Mouse (Mus musculus): ENCODE data around the gene Gins2. TPM values are rescaled to one million over a fixed set of nuclear protein-coding genes. Genes with fewer than 3 reads are reported as not detected.

Gins2 gene
- polyA plus RNA-seq, 1 experiment from 2014 or later = 23.1 TPM

- WGBS = 94% methylated on average over 17 of the region's 17 CpGs
- peaks cover 89% of the 10 kb centered on the region for H3K36me3 ChIP-seq (ENCODE audit: control insufficient read depth, insufficient read depth)
Measured at GRCm38 (mm10) chr8:120577821-120578220, 11.3 kb downstream of the Gins2 start.

GRCm38 (mm10) chr8:120575801-120576200, 13.3 kb downstream of the Gins2 start:
- no peak overlapping the region for H3K4me3 ChIP-seq (ENCODE audit: low read depth, low read length)
- H3K27me3 ChIP-seq (replicated peaks; ENCODE audit: control insufficient read depth, insufficient read depth, low read length) = no peaks in the 10 kb centered on the region
- no peak overlapping the region for H3K27ac ChIP-seq (ENCODE audit: low read depth, low read length)
- H3K9me3 ChIP-seq (ENCODE audit: control insufficient read depth) = no peaks in the 10 kb centered on the region
- 66% methylated on average over 9 of the region's 9 CpGs for WGBS
- H3K36me3 ChIP-seq (ENCODE audit: control insufficient read depth, insufficient read depth) = peaks cover 97% of the 10 kb centered on the region
- TF ChIP-seq CTCF (IDR thresholded peaks at IDR 0.05; ENCODE audit: low read depth) = no peak
- no peak overlapping the region for H3K9ac ChIP-seq (ENCODE audit: low read depth, low read length)
- H3K4me2 ChIP-seq (replicated peaks; ENCODE audit: low read depth) = no peak overlapping the region
- no peaks in the 10 kb centered on the region for H3K4me1 ChIP-seq (replicated peaks; ENCODE audit: control insufficient read depth, insufficient read depth, low read length)
- ATAC-seq = no peak

More at GRCm38 (mm10) chr8:120577821-120578220, 11.3 kb downstream of the Gins2 start:
- TF ChIP-seq CTCF (IDR thresholded peaks at IDR 0.05; ENCODE audit: low read depth) = no peak
- Histone ChIP-seq H3K9ac (ENCODE audit: low read depth, low read length) (no peak overlapping the region), H3K4me2 (replicated peaks; ENCODE audit: low read depth) (no peak overlapping the region), H3K9me3 (ENCODE audit: control insufficient read depth) (no peaks in the 10 kb centered on the region), H3K4me3 (ENCODE audit: low read depth, low read length) (no peak overlapping the region), H3K27me3 (replicated peaks; ENCODE audit: control insufficient read depth, insufficient read depth, low read length) (no peaks in the 10 kb centered on the region), H3K4me1 (replicated peaks; ENCODE audit: control insufficient read depth, insufficient read depth, low read length) (no peaks in the 10 kb centered on the region), H3K27ac (ENCODE audit: low read depth, low read length) (no peak overlapping the region; the same call in 1 of the 2 replicates)
- ATAC-seq = no peak

DNA sequence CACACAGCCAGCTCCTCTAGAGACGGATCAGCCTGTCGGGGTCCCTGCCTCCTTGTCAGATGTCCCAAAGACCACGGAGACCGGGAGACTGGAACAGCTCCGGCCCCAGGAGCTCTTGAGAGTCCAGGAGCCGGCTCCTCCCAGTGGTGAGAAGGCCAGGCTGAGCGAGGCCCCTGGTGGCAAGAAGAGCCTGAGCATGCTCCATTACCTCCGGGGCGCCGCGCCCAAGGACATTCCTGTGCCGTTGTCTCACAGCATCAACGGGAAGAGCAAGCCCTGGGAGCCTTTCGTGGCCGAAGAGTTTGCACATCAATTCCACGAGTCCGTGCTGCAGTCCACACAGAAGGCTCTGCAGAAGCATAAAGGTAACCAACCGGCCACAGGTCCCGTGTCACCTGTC, 14.2 kb downstream of the Gins2 start:
- Histone ChIP-seq H3K27me3 (replicated peaks; ENCODE audit: control insufficient read depth, insufficient read depth, low read length) (no peaks in the 10 kb centered on the region), H3K27ac (ENCODE audit: low read depth, low read length) (no peak overlapping the region), H3K9ac (ENCODE audit: low read depth, low read length) (no peak overlapping the region), H3K36me3 (ENCODE audit: control insufficient read depth, insufficient read depth) (peaks cover 96% of the 10 kb centered on the region), H3K4me2 (replicated peaks; ENCODE audit: low read depth) (no peak overlapping the region), H3K9me3 (ENCODE audit: control insufficient read depth) (no peaks in the 10 kb centered on the region), H3K4me3 (ENCODE audit: low read depth, low read length) (no peak overlapping the region), H3K4me1 (replicated peaks; ENCODE audit: control insufficient read depth, insufficient read depth, low read length) (no peaks in the 10 kb centered on the region)
- TF ChIP-seq CTCF (IDR thresholded peaks at IDR 0.05; ENCODE audit: low read depth) = peak; percentile 32; the same call in 1 of the 2 replicates
- WGBS = 60% methylated on average over 19 of the region's 19 CpGs
- ATAC-seq = no peak

- peaks cover 99% of the 10 kb centered on the region for H3K36me3 ChIP-seq (ENCODE audit: control insufficient read depth, insufficient read depth)
- H3K9me3 ChIP-seq (ENCODE audit: control insufficient read depth) = no peaks in the 10 kb centered on the region
- H3K4me2 ChIP-seq (replicated peaks; ENCODE audit: low read depth) = no peak overlapping the region
- WGBS = 85% methylated on average over 11 of the region's 11 CpGs
- H3K9ac ChIP-seq (ENCODE audit: low read depth, low read length) = no peak overlapping the region
- no peak overlapping the region for H3K27ac ChIP-seq (ENCODE audit: low read depth, low read length)
- no peak for ATAC-seq
- no peaks in the 10 kb centered on the region for H3K4me1 ChIP-seq (replicated peaks; ENCODE audit: control insufficient read depth, insufficient read depth, low read length)
- H3K27me3 ChIP-seq (replicated peaks; ENCODE audit: control insufficient read depth, insufficient read depth, low read length) = no peaks in the 10 kb centered on the region
- H3K4me3 ChIP-seq (ENCODE audit: low read depth, low read length) = no peak overlapping the region
- no peak for TF ChIP-seq CTCF (IDR thresholded peaks at IDR 0.05; ENCODE audit: low read depth)
Measured at GRCm38 (mm10) chr8:120573866-120574265, 15.2 kb downstream of the Gins2 start.

- Histone ChIP-seq H3K4me3 (ENCODE audit: low read depth, low read length) (no peak overlapping the region), H3K27ac (ENCODE audit: low read depth, low read length) (no peak overlapping the region), H3K4me1 (replicated peaks; ENCODE audit: control insufficient read depth, insufficient read depth, low read length) (no peaks in the 10 kb centered on the region), H3K4me2 (replicated peaks; ENCODE audit: low read depth) (no peak overlapping the region), H3K9ac (ENCODE audit: low read depth, low read length) (no peak overlapping the region), H3K36me3 (ENCODE audit: control insufficient read depth, insufficient read depth) (peaks cover 99% of the 10 kb centered on the region), H3K27me3 (replicated peaks; ENCODE audit: control insufficient read depth, insufficient read depth, low read length) (no peaks in the 10 kb centered on the region), H3K9me3 (ENCODE audit: control insufficient read depth) (no peaks in the 10 kb centered on the region)
- no peak for ATAC-seq
- peak; percentile 14; the same call in 1 of the 2 replicates for TF ChIP-seq CTCF (IDR thresholded peaks at IDR 0.05; ENCODE audit: low read depth)
- 86% methylated on average over 21 of the region's 21 CpGs for WGBS
Measured at GRCm38 (mm10) chr8:120572534-120572933, 16.6 kb downstream of the Gins2 start.

GRCm38 (mm10) chr8:120571561-120571960, 17.5 kb downstream of the Gins2 start:
- Histone ChIP-seq H3K36me3 (ENCODE audit: control insufficient read depth, insufficient read depth) (peaks cover 99% of the 10 kb centered on the region), H3K27ac (ENCODE audit: low read depth, low read length) (no peak overlapping the region), H3K9ac (ENCODE audit: low read depth, low read length) (no peak overlapping the region), H3K4me3 (ENCODE audit: low read depth, low read length) (no peak overlapping the region), H3K27me3 (replicated peaks; ENCODE audit: control insufficient read depth, insufficient read depth, low read length) (no peaks in the 10 kb centered on the region), H3K4me2 (replicated peaks; ENCODE audit: low read depth) (no peak overlapping the region), H3K9me3 (ENCODE audit: control insufficient read depth) (no peaks in the 10 kb centered on the region), H3K4me1 (replicated peaks; ENCODE audit: control insufficient read depth, insufficient read depth, low read length) (no peaks in the 10 kb centered on the region)
- 89% methylated on average over 8 of the region's 8 CpGs for WGBS
- ATAC-seq = no peak
- no peak for TF ChIP-seq CTCF (IDR thresholded peaks at IDR 0.05; ENCODE audit: low read depth)

All from intestine, postnatal 0 days (tissue).